Mouse (Mus musculus) urinary bladder, postnatal 4 days (tissue): ENCODE data around the gene Tnfaip8l3.

ENCODE experiments used
- DNase-seq, 2 experiments: peaks; one replicate each; pipeline ENCODE4 v3.0.0; 2021 to 2022; ENCODE audit warnings: low spot score in 2 of 2

Gene Tnfaip8l3

GRCm38 (mm10) chr9:53990921-53991320, 77.3 kb downstream of the Tnfaip8l3 start:
- no peak for DNase-seq

GRCm38 (mm10) chr9:53986972-53987371, 81.2 kb downstream of the Tnfaip8l3 start:
- no peak for DNase-seq

DNA sequence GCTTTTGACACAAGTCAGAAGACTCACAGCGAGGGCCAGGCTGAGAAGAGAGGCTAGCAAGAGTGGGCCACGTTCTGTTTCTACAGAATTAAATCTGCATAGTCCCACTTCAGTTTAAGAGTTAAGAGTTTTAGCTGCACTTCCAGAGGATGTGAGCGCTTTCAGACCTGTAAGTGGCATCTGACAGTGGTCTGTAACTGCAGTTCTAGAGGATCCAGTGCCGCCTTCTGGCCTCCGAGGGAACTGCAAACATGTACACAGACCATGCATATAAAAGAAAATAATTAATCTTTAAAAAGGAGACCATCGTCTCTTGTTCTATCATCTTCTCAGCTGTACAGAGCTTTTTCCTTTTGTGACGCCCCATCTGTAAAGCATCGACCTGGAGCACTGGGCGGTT, 83.3 kb downstream of the Tnfaip8l3 start:
- DNase-seq, result no peak

GRCm38 (mm10) chr9:53975122-53975518, 93.1 kb downstream of the Tnfaip8l3 start, which contains the start of gene Elmod1:
TSS of gene Elmod1 (minus strand) at chr9:53975301.
- peak in 1 of 2 experiments; percentile 26 for DNase-seq

GRCm38 (mm10) chr9:53974328-53975121, 93.7 kb downstream of the Tnfaip8l3 start:
- DNase-seq, result no peak

- DNase-seq, result no peak
Observed at GRCm38 (mm10) chr9:53973929-53974327, 94.3 kb downstream of the Tnfaip8l3 start.
